Mouse (Mus musculus): Measurements from ENCODE around the gene Gnb2. TPM values are rescaled to one million over a fixed set of nuclear protein-coding genes. Genes with fewer than 3 reads are reported as not detected.

Gnb2 gene
- polyA plus RNA-seq, 1 experiment from 2014 or later: 150 TPM

Small RNA genes lying within 50 kb of the gene (microRNA-seq; reads per million reads assigned to microRNA genes)
- gene Mir6418: 0.76 reads per million

Other genes starting within 250 kb of the Gnb2 start
- gene Ache, start 246.0 kb downstream of the Gnb2 start, polyA plus RNA-seq (2015; fragmentation: Nextera tagmentation; extraction: Ambion mirVana): 17.2 and 20.7 TPM in 2 replicates
- gene Ufsp1, start 238.9 kb downstream of the Gnb2 start, polyA plus RNA-seq (2015; fragmentation: Nextera tagmentation; extraction: Ambion mirVana): 7.4 and 9.6 TPM in 2 replicates
- 68.0 and 76.9 TPM in 2 replicates for gene Srrt, start 225.8 kb downstream of the Gnb2 start, polyA plus RNA-seq (2015; fragmentation: Nextera tagmentation; extraction: Ambion mirVana)
- 8.2 and 11.2 TPM in 2 replicates for gene Trip6, start 219.1 kb downstream of the Gnb2 start, polyA plus RNA-seq (2015; fragmentation: Nextera tagmentation; extraction: Ambion mirVana)
- 3.2 and 3.8 TPM in 2 replicates for gene Slc12a9, start 199.9 kb downstream of the Gnb2 start, polyA plus RNA-seq (2015; fragmentation: Nextera tagmentation; extraction: Ambion mirVana)
- 7.6 and 8.6 TPM in 2 replicates for gene Ephb4, start 183.4 kb downstream of the Gnb2 start, polyA plus RNA-seq (2015; fragmentation: Nextera tagmentation; extraction: Ambion mirVana)
- gene Zan, start 56.4 kb downstream of the Gnb2 start, polyA plus RNA-seq (2015; fragmentation: Nextera tagmentation; extraction: Ambion mirVana): 0.07 and 0.25 TPM in 2 replicates
- 29.4 and 33.4 TPM in 2 replicates for gene Pop7, start 31.0 kb downstream of the Gnb2 start, polyA plus RNA-seq (2015; fragmentation: Nextera tagmentation; extraction: Ambion mirVana)
- gene Gigyf1, start 15.0 kb downstream of the Gnb2 start, polyA plus RNA-seq (2015; fragmentation: Nextera tagmentation; extraction: Ambion mirVana): 3.2 and 3.8 TPM in 2 replicates
- 0.68 and 1.0 TPM in 2 replicates for gene Epo, start 268 bp downstream of the Gnb2 start, polyA plus RNA-seq (2015; fragmentation: Nextera tagmentation; extraction: Ambion mirVana)
- gene Actl6b, start 20.0 kb upstream of the Gnb2 start, polyA plus RNA-seq (2015; fragmentation: Nextera tagmentation; extraction: Ambion mirVana): 0.07 TPM in 2 replicates
- gene Tfr2, start 36.3 kb upstream of the Gnb2 start, polyA plus RNA-seq (2015; fragmentation: Nextera tagmentation; extraction: Ambion mirVana): 55.1 and 65.5 TPM in 2 replicates
- gene Mospd3, start 67.5 kb upstream of the Gnb2 start, polyA plus RNA-seq (2015; fragmentation: Nextera tagmentation; extraction: Ambion mirVana): 29.7 and 31.7 TPM in 2 replicates
- gene Pcolce, start 80.3 kb upstream of the Gnb2 start, polyA plus RNA-seq (2015; fragmentation: Nextera tagmentation; extraction: Ambion mirVana): 16.6 and 17.4 TPM in 2 replicates
- not detected in 2 replicates for gene Fbxo24, start 95.5 kb upstream of the Gnb2 start, polyA plus RNA-seq (2015; fragmentation: Nextera tagmentation; extraction: Ambion mirVana)
- 25.7 and 26.4 TPM in 2 replicates for gene Lrch4, start 95.6 kb upstream of the Gnb2 start, polyA plus RNA-seq (2015; fragmentation: Nextera tagmentation; extraction: Ambion mirVana)
- gene Gm20605, start 95.7 kb upstream of the Gnb2 start, polyA plus RNA-seq (2015; fragmentation: Nextera tagmentation; extraction: Ambion mirVana): 6.0 and 7.8 TPM in 2 replicates
- 3.6 and 4.6 TPM in 2 replicates for gene Sap25, start 107.8 kb upstream of the Gnb2 start, polyA plus RNA-seq (2015; fragmentation: Nextera tagmentation; extraction: Ambion mirVana)
- gene Irs3, start 112.2 kb upstream of the Gnb2 start, polyA plus RNA-seq (2015; fragmentation: Nextera tagmentation; extraction: Ambion mirVana): 0.07 TPM in 1 of 2 replicates, not detected in the other
- 35.3 and 35.6 TPM in 2 replicates for gene Agfg2, start 151.2 kb upstream of the Gnb2 start, polyA plus RNA-seq (2015; fragmentation: Nextera tagmentation; extraction: Ambion mirVana)
- gene Nyap1, start 208.1 kb upstream of the Gnb2 start, polyA plus RNA-seq (2015; fragmentation: Nextera tagmentation; extraction: Ambion mirVana): 0.21 and 0.39 TPM in 2 replicates
- 68.8 and 75.1 TPM in 2 replicates for gene Tsc22d4, start 212.2 kb upstream of the Gnb2 start, polyA plus RNA-seq (2015; fragmentation: Nextera tagmentation; extraction: Ambion mirVana)
- gene Ppp1r35, start 245.3 kb upstream of the Gnb2 start, polyA plus RNA-seq (2015; fragmentation: Nextera tagmentation; extraction: Ambion mirVana): 21.0 and 21.3 TPM in 2 replicates

All from liver, embryonic 15.5 days (tissue).